Mouse (Mus musculus) stomach, postnatal 0 days (tissue): ENCODE data around the gene Katnal1.

ENCODE experiments used
- CTCF ChIP-seq: IDR thresholded peaks from 2 replicates; pipeline ENCODE4 v1.5.1; 2016; ENCODE audit warnings: antibody characterized with exemption, low read depth, mild to moderate bottlenecking, moderate library complexity
- EP300 ChIP-seq: optimal IDR thresholded peaks from 2 replicates; pipeline ENCODE3; 2016; ENCODE audit warnings: antibody characterized with exemption

DNA sequence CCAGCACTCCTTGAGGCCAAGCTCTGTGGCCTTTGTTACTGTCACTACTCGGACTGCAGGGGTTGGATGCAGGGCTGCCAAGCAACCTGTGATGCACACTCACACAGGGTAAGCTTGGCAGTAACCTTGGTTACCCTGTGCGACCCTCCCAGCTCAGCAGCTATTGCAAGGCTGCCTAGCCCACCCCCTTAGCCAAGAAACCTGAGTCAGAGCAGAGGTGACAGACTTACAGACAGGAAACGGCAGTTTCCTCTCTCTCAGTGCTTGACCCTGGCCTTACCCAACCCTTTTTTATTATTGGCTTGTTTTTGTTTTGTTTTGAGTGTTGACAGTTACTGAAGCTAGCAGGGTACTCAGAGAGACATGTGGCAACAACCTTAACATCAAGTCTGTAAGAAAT lies 16.9 kb downstream of the Katnal1 start:
- TF ChIP-seq CTCF: no peak
- TF ChIP-seq EP300: no peak
